Mouse (Mus musculus): ENCODE results near the gene D130052B06Rik. TPM values are rescaled to one million over a fixed set of nuclear protein-coding genes. Genes with fewer than 3 reads are reported as not detected.
A peak's percentile ranks its signal among the peaks of the same experiment; 100 is the strongest.

The D130052B06Rik gene
- polyA plus RNA-seq (2011; ENCODE audit: insufficient read depth, insufficient read length, low read depth, missing spikeins): not detected in 2 replicates

GRCm38 (mm10) chr11:33598986-33599385, at the start of gene D130052B06Rik:
Gene D130052B06Rik (plus strand): TSS chr11:33599302.
- no peak within 1 kb of the TSS for H3K4me3 ChIP-seq (ENCODE audit: low read depth, low read length)
- no peaks in the 10 kb centered on the region for H3K9me3 ChIP-seq (replicated peaks; ENCODE audit: control insufficient read depth, insufficient read depth, low read length, poor library complexity, severe bottlenecking)
- no peaks in the 10 kb centered on the region for H3K36me3 ChIP-seq (ENCODE audit: control insufficient read depth, insufficient read depth, low read length, poor library complexity, severe bottlenecking)
- H3K9ac ChIP-seq (ENCODE audit: low read depth, poor library complexity, severe bottlenecking): no peak within 1 kb of the TSS
- H3K27ac ChIP-seq (ENCODE audit: insufficient read depth, low read length): no peak within 1 kb of the TSS
- TF ChIP-seq POLR2A (IDR thresholded peaks at IDR 0.05; ENCODE audit: insufficient read depth, low read length) (no peak), CTCF (IDR thresholded peaks at IDR 0.05; ENCODE audit: low read depth, low read length) (no peak), EP300 (IDR thresholded peaks at IDR 0.05; ENCODE audit: insufficient read depth, low read depth, low read length) (no peak)
- no peaks in the 10 kb centered on the region for H3K4me1 ChIP-seq (ENCODE audit: control insufficient read depth, insufficient read depth, low read length)
- H3K27me3 ChIP-seq (ENCODE audit: control insufficient read depth, insufficient read depth, low read length, poor library complexity, severe bottlenecking): no peaks in the 10 kb centered on the region

- TF ChIP-seq EP300 (IDR thresholded peaks at IDR 0.05; ENCODE audit: insufficient read depth, low read depth, low read length) (0 out of 2 replicates have a peak, but pooled peaks have one; percentile 18), CTCF (IDR thresholded peaks at IDR 0.05; ENCODE audit: low read depth, low read length) (no peak), POLR2A (IDR thresholded peaks at IDR 0.05; ENCODE audit: insufficient read depth, low read length) (no peak)
- Histone ChIP-seq H3K4me1 (ENCODE audit: control insufficient read depth, insufficient read depth, low read length) (no peaks in the 10 kb centered on the region), H3K27ac (ENCODE audit: insufficient read depth, low read length) (peak overlapping the region; percentile 71), H3K4me3 (ENCODE audit: low read depth, low read length) (no peak overlapping the region), H3K27me3 (ENCODE audit: control insufficient read depth, insufficient read depth, low read length, poor library complexity, severe bottlenecking) (no peaks in the 10 kb centered on the region), H3K9ac (ENCODE audit: low read depth, poor library complexity, severe bottlenecking) (no peak overlapping the region), H3K36me3 (ENCODE audit: control insufficient read depth, insufficient read depth, low read length, poor library complexity, severe bottlenecking) (0 out of 2 replicates have a peak, but pooled peaks cover 2% of the 10 kb centered on the region), H3K9me3 (replicated peaks; ENCODE audit: control insufficient read depth, insufficient read depth, low read length, poor library complexity, severe bottlenecking) (no peaks in the 10 kb centered on the region)
Measured at GRCm38 (mm10) chr11:33550861-33551560, 48.1 kb upstream of the D130052B06Rik start.

DNA sequence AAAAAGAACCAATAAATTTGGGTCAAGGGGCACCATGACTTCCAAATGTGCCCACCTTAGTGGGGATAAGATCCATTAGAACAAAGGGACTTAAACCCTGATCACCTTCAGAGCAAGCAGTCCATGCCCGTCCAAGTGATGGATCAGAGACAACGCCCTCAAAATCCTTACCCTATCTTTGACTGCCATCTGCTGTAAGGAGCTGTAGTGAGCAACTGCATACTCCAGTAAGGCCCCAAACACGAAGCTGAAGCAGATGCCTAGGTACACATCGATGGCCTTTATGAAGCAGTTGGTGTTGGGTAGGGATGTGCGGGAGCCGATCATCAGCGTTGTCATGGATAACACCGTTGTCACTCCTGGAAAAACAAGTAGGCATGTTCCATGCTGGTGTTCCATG, 45.0 kb upstream of the D130052B06Rik start:
- no peaks in the 10 kb centered on the region for H3K27me3 ChIP-seq (ENCODE audit: control insufficient read depth, insufficient read depth, low read length, poor library complexity, severe bottlenecking)

GRCm38 (mm10) chr11:33563921-33564320, 35.2 kb upstream of the D130052B06Rik start:
- no peak for TF ChIP-seq EP300 (IDR thresholded peaks at IDR 0.05; ENCODE audit: insufficient read depth, low read depth, low read length)
- no peak for TF ChIP-seq CTCF (IDR thresholded peaks at IDR 0.05; ENCODE audit: low read depth, low read length)
- TF ChIP-seq POLR2A (IDR thresholded peaks at IDR 0.05; ENCODE audit: insufficient read depth, low read length): no peak
- Histone ChIP-seq H3K27ac (ENCODE audit: insufficient read depth, low read length) (no peak overlapping the region), H3K27me3 (ENCODE audit: control insufficient read depth, insufficient read depth, low read length, poor library complexity, severe bottlenecking) (no peaks in the 10 kb centered on the region), H3K4me1 (ENCODE audit: control insufficient read depth, insufficient read depth, low read length) (peaks cover 4% of the 10 kb centered on the region), H3K4me3 (ENCODE audit: low read depth, low read length) (no peak overlapping the region), H3K9me3 (replicated peaks; ENCODE audit: control insufficient read depth, insufficient read depth, low read length, poor library complexity, severe bottlenecking) (peaks cover 2% of the 10 kb centered on the region), H3K9ac (ENCODE audit: low read depth, poor library complexity, severe bottlenecking) (no peak overlapping the region), H3K36me3 (ENCODE audit: control insufficient read depth, insufficient read depth, low read length, poor library complexity, severe bottlenecking) (no peaks in the 10 kb centered on the region; the same call in 1 of the 2 replicates)

More for the DNA sequence above, 45.0 kb upstream of the D130052B06Rik start:
- TF ChIP-seq EP300 (IDR thresholded peaks at IDR 0.05; ENCODE audit: insufficient read depth, low read depth, low read length) (no peak), POLR2A (IDR thresholded peaks at IDR 0.05; ENCODE audit: insufficient read depth, low read length) (no peak), CTCF (IDR thresholded peaks at IDR 0.05; ENCODE audit: low read depth, low read length) (peak; percentile 30)
- no peaks in the 10 kb centered on the region for H3K9me3 ChIP-seq (replicated peaks; ENCODE audit: control insufficient read depth, insufficient read depth, low read length, poor library complexity, severe bottlenecking)
- no peak overlapping the region for H3K9ac ChIP-seq (ENCODE audit: low read depth, poor library complexity, severe bottlenecking)
- no peak overlapping the region for H3K4me3 ChIP-seq (ENCODE audit: low read depth, low read length)
- H3K27ac ChIP-seq (ENCODE audit: insufficient read depth, low read length): no peak overlapping the region
- H3K36me3 ChIP-seq (ENCODE audit: control insufficient read depth, insufficient read depth, low read length, poor library complexity, severe bottlenecking): no peaks in the 10 kb centered on the region
- H3K4me1 ChIP-seq (ENCODE audit: control insufficient read depth, insufficient read depth, low read length): no peaks in the 10 kb centered on the region

GRCm38 (mm10) chr11:33570413-33570812, 28.7 kb upstream of the D130052B06Rik start:
- Histone ChIP-seq H3K4me3 (ENCODE audit: low read depth, low read length) (no peak overlapping the region), H3K4me1 (ENCODE audit: control insufficient read depth, insufficient read depth, low read length) (no peaks in the 10 kb centered on the region), H3K9ac (ENCODE audit: low read depth, poor library complexity, severe bottlenecking) (no peak overlapping the region), H3K36me3 (ENCODE audit: control insufficient read depth, insufficient read depth, low read length, poor library complexity, severe bottlenecking) (no peaks in the 10 kb centered on the region), H3K9me3 (replicated peaks; ENCODE audit: control insufficient read depth, insufficient read depth, low read length, poor library complexity, severe bottlenecking) (no peaks in the 10 kb centered on the region), H3K27ac (ENCODE audit: insufficient read depth, low read length) (no peak overlapping the region), H3K27me3 (ENCODE audit: control insufficient read depth, insufficient read depth, low read length, poor library complexity, severe bottlenecking) (no peaks in the 10 kb centered on the region)
- TF ChIP-seq CTCF (IDR thresholded peaks at IDR 0.05; ENCODE audit: low read depth, low read length) (no peak), POLR2A (IDR thresholded peaks at IDR 0.05; ENCODE audit: insufficient read depth, low read length) (no peak)

GRCm38 (mm10) chr11:33574944-33575343, 24.2 kb upstream of the D130052B06Rik start:
- Histone ChIP-seq H3K4me3 (ENCODE audit: low read depth, low read length) (no peak overlapping the region), H3K4me1 (ENCODE audit: control insufficient read depth, insufficient read depth, low read length) (peaks cover 3% of the 10 kb centered on the region), H3K27ac (ENCODE audit: insufficient read depth, low read length) (no peak overlapping the region), H3K27me3 (ENCODE audit: control insufficient read depth, insufficient read depth, low read length, poor library complexity, severe bottlenecking) (no peaks in the 10 kb centered on the region), H3K9ac (ENCODE audit: low read depth, poor library complexity, severe bottlenecking) (no peak overlapping the region), H3K9me3 (replicated peaks; ENCODE audit: control insufficient read depth, insufficient read depth, low read length, poor library complexity, severe bottlenecking) (no peaks in the 10 kb centered on the region), H3K36me3 (ENCODE audit: control insufficient read depth, insufficient read depth, low read length, poor library complexity, severe bottlenecking) (no peaks in the 10 kb centered on the region)
- TF ChIP-seq EP300 (IDR thresholded peaks at IDR 0.05; ENCODE audit: insufficient read depth, low read depth, low read length) (no peak), CTCF (IDR thresholded peaks at IDR 0.05; ENCODE audit: low read depth, low read length) (peak; percentile 5)

All from ES-Bruce4 (cell line).